Mouse (Mus musculus): ENCODE results near the gene Enox2. TPM values are rescaled to one million over a fixed set of nuclear protein-coding genes. Genes with fewer than 3 reads are reported as not detected.

Enox2 gene
- polyA plus RNA-seq, 1 experiment from 2014 or later, result 8.1 TPM

- Histone ChIP-seq H3K27me3 (ENCODE audit: control insufficient read depth, insufficient read depth, low read depth, low read length) (no peaks in the 10 kb centered on the region), H3K27ac (ENCODE audit: low read length) (no peak overlapping the region), H3K4me2 (ENCODE audit: low read length) (no peak overlapping the region), H3K4me1 (ENCODE audit: control insufficient read depth, insufficient read depth, low read length) (no peaks in the 10 kb centered on the region), H3K4me3 (ENCODE audit: low read depth, low read length) (no peak overlapping the region), H3K9ac (ENCODE audit: low read depth, low read length) (no peak overlapping the region), H3K9me3 (replicated peaks; ENCODE audit: control insufficient read depth, low read length, poor library complexity, severe bottlenecking) (no peaks in the 10 kb centered on the region), H3K36me3 (ENCODE audit: control insufficient read depth, insufficient read depth, low read length) (no peaks in the 10 kb centered on the region)
- no peak for ATAC-seq
- WGBS, result 77% methylated on average over 6 of the region's 6 CpGs
Measured at GRCm38 (mm10) chrX:49075055-49075454, 213.0 kb downstream of the Enox2 start.

GRCm38 (mm10) chrX:49073563-49073962 is 214.5 kb downstream of the Enox2 start:
- no peaks in the 10 kb centered on the region for H3K4me1 ChIP-seq (ENCODE audit: control insufficient read depth, insufficient read depth, low read length)
- H3K27me3 ChIP-seq (ENCODE audit: control insufficient read depth, insufficient read depth, low read depth, low read length), result no peaks in the 10 kb centered on the region
- H3K4me3 ChIP-seq (ENCODE audit: low read depth, low read length), result no peak overlapping the region
- H3K4me2 ChIP-seq (ENCODE audit: low read length), result no peak overlapping the region
- no peaks in the 10 kb centered on the region for H3K9me3 ChIP-seq (replicated peaks; ENCODE audit: control insufficient read depth, low read length, poor library complexity, severe bottlenecking)
- 67% methylated on average over 3 of the region's 3 CpGs for WGBS
- H3K9ac ChIP-seq (ENCODE audit: low read depth, low read length), result no peak overlapping the region
- H3K27ac ChIP-seq (ENCODE audit: low read length), result no peak overlapping the region
- no peak for ATAC-seq
- no peaks in the 10 kb centered on the region for H3K36me3 ChIP-seq (ENCODE audit: control insufficient read depth, insufficient read depth, low read length)

GRCm38 (mm10) chrX:49045118-49045517 is 242.9 kb downstream of the Enox2 start:
- Histone ChIP-seq H3K9ac (ENCODE audit: low read depth, low read length) (no peak overlapping the region), H3K27me3 (ENCODE audit: control insufficient read depth, insufficient read depth, low read depth, low read length) (no peaks in the 10 kb centered on the region), H3K4me1 (ENCODE audit: control insufficient read depth, insufficient read depth, low read length) (no peaks in the 10 kb centered on the region), H3K9me3 (replicated peaks; ENCODE audit: control insufficient read depth, low read length, poor library complexity, severe bottlenecking) (no peaks in the 10 kb centered on the region), H3K4me2 (ENCODE audit: low read length) (no peak overlapping the region), H3K4me3 (ENCODE audit: low read depth, low read length) (no peak overlapping the region), H3K27ac (ENCODE audit: low read length) (no peak overlapping the region), H3K36me3 (ENCODE audit: control insufficient read depth, insufficient read depth, low read length) (no peaks in the 10 kb centered on the region)
- ATAC-seq, result no peak

- H3K4me3 ChIP-seq (ENCODE audit: low read depth, low read length), result no peak overlapping the region
- WGBS, result 63% methylated on average over 5 of the region's 5 CpGs
- H3K4me1 ChIP-seq (ENCODE audit: control insufficient read depth, insufficient read depth, low read length), result no peaks in the 10 kb centered on the region
- H3K36me3 ChIP-seq (ENCODE audit: control insufficient read depth, insufficient read depth, low read length), result no peaks in the 10 kb centered on the region
- H3K9ac ChIP-seq (ENCODE audit: low read depth, low read length), result no peak overlapping the region
- H3K4me2 ChIP-seq (ENCODE audit: low read length), result no peak overlapping the region
- H3K27ac ChIP-seq (ENCODE audit: low read length), result no peak overlapping the region
- no peak for ATAC-seq
- H3K27me3 ChIP-seq (ENCODE audit: control insufficient read depth, insufficient read depth, low read depth, low read length), result no peaks in the 10 kb centered on the region
- H3K9me3 ChIP-seq (replicated peaks; ENCODE audit: control insufficient read depth, low read length, poor library complexity, severe bottlenecking), result no peaks in the 10 kb centered on the region
Measured at GRCm38 (mm10) chrX:49009746-49010145, 278.3 kb downstream of the Enox2 start.

GRCm38 (mm10) chrX:49005655-49006054 is 282.4 kb downstream of the Enox2 start:
- H3K27me3 ChIP-seq (ENCODE audit: control insufficient read depth, insufficient read depth, low read depth, low read length), result no peaks in the 10 kb centered on the region
- no peak overlapping the region for H3K4me2 ChIP-seq (ENCODE audit: low read length)
- no peak overlapping the region for H3K9ac ChIP-seq (ENCODE audit: low read depth, low read length)
- no peaks in the 10 kb centered on the region for H3K36me3 ChIP-seq (ENCODE audit: control insufficient read depth, insufficient read depth, low read length)
- no peaks in the 10 kb centered on the region for H3K9me3 ChIP-seq (replicated peaks; ENCODE audit: control insufficient read depth, low read length, poor library complexity, severe bottlenecking)
- WGBS, result 82% methylated on average over 1 of the region's 1 CpGs
- ATAC-seq, result no peak
- no peaks in the 10 kb centered on the region for H3K4me1 ChIP-seq (ENCODE audit: control insufficient read depth, insufficient read depth, low read length)
- no peak overlapping the region for H3K27ac ChIP-seq (ENCODE audit: low read length)
- H3K4me3 ChIP-seq (ENCODE audit: low read depth, low read length), result no peak overlapping the region

GRCm38 (mm10) chrX:49002892-49003291 is 285.2 kb downstream of the Enox2 start:
- Histone ChIP-seq H3K27ac (ENCODE audit: low read length) (no peak overlapping the region), H3K9ac (ENCODE audit: low read depth, low read length) (no peak overlapping the region), H3K36me3 (ENCODE audit: control insufficient read depth, insufficient read depth, low read length) (no peaks in the 10 kb centered on the region), H3K4me2 (ENCODE audit: low read length) (no peak overlapping the region), H3K4me3 (ENCODE audit: low read depth, low read length) (no peak overlapping the region), H3K27me3 (ENCODE audit: control insufficient read depth, insufficient read depth, low read depth, low read length) (no peaks in the 10 kb centered on the region), H3K9me3 (replicated peaks; ENCODE audit: control insufficient read depth, low read length, poor library complexity, severe bottlenecking) (no peaks in the 10 kb centered on the region), H3K4me1 (ENCODE audit: control insufficient read depth, insufficient read depth, low read length) (no peaks in the 10 kb centered on the region)
- 97% methylated on average over 1 of the region's 1 CpGs for WGBS
- no peak for ATAC-seq

GRCm38 (mm10) chrX:48985653-48986052 is 302.4 kb downstream of the Enox2 start:
- no peaks in the 10 kb centered on the region for H3K9me3 ChIP-seq (replicated peaks; ENCODE audit: control insufficient read depth, low read length, poor library complexity, severe bottlenecking)
- no peak overlapping the region for H3K9ac ChIP-seq (ENCODE audit: low read depth, low read length)
- H3K4me3 ChIP-seq (ENCODE audit: low read depth, low read length), result no peak overlapping the region
- H3K27ac ChIP-seq (ENCODE audit: low read length), result no peak overlapping the region
- 76% methylated on average over 5 of the region's 5 CpGs for WGBS
- H3K27me3 ChIP-seq (ENCODE audit: control insufficient read depth, insufficient read depth, low read depth, low read length), result no peaks in the 10 kb centered on the region
- ATAC-seq, result no peak
- H3K36me3 ChIP-seq (ENCODE audit: control insufficient read depth, insufficient read depth, low read length), result no peaks in the 10 kb centered on the region
- no peak overlapping the region for H3K4me2 ChIP-seq (ENCODE audit: low read length)
- H3K4me1 ChIP-seq (ENCODE audit: control insufficient read depth, insufficient read depth, low read length), result no peaks in the 10 kb centered on the region

- Histone ChIP-seq H3K9me3 (replicated peaks; ENCODE audit: control insufficient read depth, low read length, poor library complexity, severe bottlenecking) (no peaks in the 10 kb centered on the region), H3K27ac (ENCODE audit: low read length) (no peak overlapping the region), H3K4me1 (ENCODE audit: control insufficient read depth, insufficient read depth, low read length) (no peaks in the 10 kb centered on the region), H3K4me2 (ENCODE audit: low read length) (no peak overlapping the region), H3K36me3 (ENCODE audit: control insufficient read depth, insufficient read depth, low read length) (no peaks in the 10 kb centered on the region), H3K27me3 (ENCODE audit: control insufficient read depth, insufficient read depth, low read depth, low read length) (no peaks in the 10 kb centered on the region), H3K4me3 (ENCODE audit: low read depth, low read length) (no peak overlapping the region), H3K9ac (ENCODE audit: low read depth, low read length) (no peak overlapping the region)
- ATAC-seq, result no peak
- 82% methylated on average over 2 of the region's 2 CpGs for WGBS
Measured at GRCm38 (mm10) chrX:48984451-48984850, 303.6 kb downstream of the Enox2 start.
